In genomic region chr6:38847447-38847846, GRCm38 (mm10) we compare ENCODE assay signal across 14 mouse cellular contexts. TPM values are rescaled to one million over a fixed set of nuclear protein-coding genes. Genes with fewer than 3 reads are reported as not detected.
DNase-seq lines count a peak whose midpoint lies in the region; ATAC-seq and TF ChIP-seq lines count a peak whose summit lies in the region.
"Had no signal": no experiment of that assay in that cellular context is flagged by ENCODE, and none has a peak within 500 bp of the region (broad histone marks: within the 10 kb centered on the region; RNA-seq: fewer than 3 reads in every experiment).

No protein-coding gene starts in this region.

- H3K4me1 ChIP-seq in heart, embryonic 16.5 days (ENCODE audit: control insufficient read depth, insufficient read depth, low read length), result peaks cover 56% of the 10 kb centered on the region
- H3K4me1 ChIP-seq in heart, embryonic 11.5 days (ENCODE audit: control insufficient read depth, insufficient read depth, low read length), result peaks cover 55% of the 10 kb centered on the region
- H3K4me1 ChIP-seq in liver, embryonic 16.5 days (ENCODE audit: control insufficient read depth, low read depth, low read length), result peaks cover 64% of the 10 kb centered on the region

- no peak for DNase-seq in layer of hippocampus, adult 2 months (ENCODE audit: low spot score in 2 of 2)
- DNase-seq in layer of hippocampus, postnatal 14 days (ENCODE audit: low spot score in 2 of 2), result no peak
- peak; percentile 57 to 64 for DNase-seq in kidney, postnatal 25 days
- DNase-seq in cerebellum, postnatal 4 days (ENCODE audit: low spot score in 2 of 2), result no peak
- DNase-seq: adrenal gland, postnatal 10 days; cerebellum, postnatal 36 days; right cerebral cortex, adult 18-20 months; thymus, postnatal 4 days had no signal

- ATAC-seq in heart, embryonic 16.5 days (replicated peaks; ENCODE audit: extremely low read depth, insufficient read depth, low FRiP score), result no peak
- no peak for ATAC-seq in heart, embryonic 11.5 days (replicated peaks; ENCODE audit: insufficient number of reproducible peaks, low FRiP score, low TSS enrichment)
- no peak for ATAC-seq in liver, embryonic 16.5 days (ENCODE audit: low read depth)
- ATAC-seq: Patski had no signal

- peak overlapping the region; percentile 44 for H3K27ac ChIP-seq in heart, embryonic 16.5 days (ENCODE audit: low read length)
- H3K27ac ChIP-seq in heart, embryonic 11.5 days (ENCODE audit: low read depth, low read length), result no peak overlapping the region
- H3K27ac ChIP-seq in layer of hippocampus, adult 2 months, result peak overlapping the region; percentile 77
- 0 out of 2 replicates have a peak overlapping the region, but pooled peaks have one; percentile 6 for H3K27ac ChIP-seq in liver, embryonic 16.5 days (ENCODE audit: low read length)
- H3K27ac ChIP-seq: lung, embryonic 15.5 days had no signal

- H3K36me3 ChIP-seq in heart, embryonic 16.5 days (ENCODE audit: control insufficient read depth, insufficient read depth), result no peaks in the 10 kb centered on the region
- H3K36me3 ChIP-seq in heart, embryonic 11.5 days (ENCODE audit: control insufficient read depth, insufficient read depth, low read length), result no peaks in the 10 kb centered on the region
- H3K36me3 ChIP-seq in liver, embryonic 16.5 days (ENCODE audit: control insufficient read depth, insufficient read depth), result no peaks in the 10 kb centered on the region; the same call in 1 of the 2 replicates
- H3K36me3 ChIP-seq: lung, embryonic 15.5 days had no signal

- WGBS in heart, embryonic 16.5 days, result 35% methylated on average over 1 of the region's 1 CpGs
- WGBS in heart, embryonic 11.5 days (ENCODE audit: insufficient replicate concordance), result 45% methylated on average over 1 of the region's 1 CpGs
- 43% methylated on average over 1 of the region's 1 CpGs for WGBS in liver, embryonic 16.5 days (ENCODE audit: insufficient replicate concordance)

- H3K4me2 ChIP-seq in heart, embryonic 16.5 days (ENCODE audit: low read depth, low read length), result no peak overlapping the region
- H3K4me2 ChIP-seq in heart, embryonic 11.5 days, result no peak overlapping the region
- no peak overlapping the region for H3K4me2 ChIP-seq in liver, embryonic 16.5 days (ENCODE audit: low read depth, low read length)
- H3K4me2 ChIP-seq: lung, embryonic 15.5 days had no signal

- H3K27me3 ChIP-seq in heart, embryonic 16.5 days (ENCODE audit: control insufficient read depth, insufficient read depth, low read length), result no peaks in the 10 kb centered on the region
- no peaks in the 10 kb centered on the region for H3K27me3 ChIP-seq in heart, embryonic 11.5 days (ENCODE audit: control insufficient read depth, insufficient read depth, low read length)
- H3K27me3 ChIP-seq in liver, embryonic 16.5 days (ENCODE audit: control insufficient read depth, insufficient read depth, low read depth, low read length), result no peaks in the 10 kb centered on the region
- H3K27me3 ChIP-seq: lung, embryonic 15.5 days; megakaryocyte, embryonic 14.5 days; Patski had no signal

- no peak for TF ChIP-seq CTCF in layer of hippocampus, adult 2 months (conservative IDR thresholded peaks at IDR 0.05)

- H3K9ac ChIP-seq in heart, embryonic 16.5 days (ENCODE audit: low read length), result no peak overlapping the region
- no peak overlapping the region for H3K9ac ChIP-seq in heart, embryonic 11.5 days (ENCODE audit: low read depth, low read length)
- no peak overlapping the region for H3K9ac ChIP-seq in liver, embryonic 16.5 days (ENCODE audit: low read depth, low read length)
- H3K9ac ChIP-seq: lung, embryonic 15.5 days had no signal

- H3K4me3 ChIP-seq in heart, embryonic 16.5 days (ENCODE audit: low read length), result no peak overlapping the region
- no peak overlapping the region for H3K4me3 ChIP-seq in heart, embryonic 11.5 days (ENCODE audit: low read depth, low read length)
- no peak overlapping the region for H3K4me3 ChIP-seq in layer of hippocampus, adult 2 months
- no peak overlapping the region for H3K4me3 ChIP-seq in liver, embryonic 16.5 days (ENCODE audit: low read depth, low read length)
- H3K4me3 ChIP-seq: lung, embryonic 15.5 days; megakaryocyte, embryonic 14.5 days had no signal

- H3K9me3 ChIP-seq in heart, embryonic 16.5 days (replicated peaks; ENCODE audit: control insufficient read depth, low read length), result no peaks in the 10 kb centered on the region
- H3K9me3 ChIP-seq in heart, embryonic 11.5 days (replicated peaks; ENCODE audit: control insufficient read depth, low read length), result no peaks in the 10 kb centered on the region
- no peaks in the 10 kb centered on the region for H3K9me3 ChIP-seq in liver, embryonic 16.5 days (replicated peaks; ENCODE audit: control insufficient read depth, low read length)
- H3K9me3 ChIP-seq: lung, embryonic 15.5 days; megakaryocyte, embryonic 14.5 days had no signal

RNA-seq across cellular contexts. Expression of gene Tbxas1, which starts 27.8 kb away (rescaled TPM):
- polyA plus RNA-seq in heart, embryonic 16.5 days (2015; fragmentation: Nextera tagmentation; extraction: Ambion mirVana), result 1.6 and 1.9 TPM in 2 replicates
- 1.7 and 2.4 TPM in 2 replicates for polyA plus RNA-seq in heart, embryonic 11.5 days (2014; fragmentation: Nextera tagmentation; extraction: Ambion mirVana)
- total RNA-seq in layer of hippocampus, adult 2 months (2021), result 1 to 10 TPM; 2.8 TPM
- 1 to 10 TPM; 1.9 to 3.1 TPM for total RNA-seq in layer of hippocampus, postnatal 14 days (2021)
- 10.8 and 12.8 TPM in 2 replicates for polyA plus RNA-seq in liver, embryonic 16.5 days (2015; fragmentation: Nextera tagmentation; extraction: Ambion mirVana)

RNA-seq across cellular contexts. Expression of gene Hipk2, which starts 28.5 kb away (rescaled TPM):
- 9.4 and 11.2 TPM in 2 replicates for polyA plus RNA-seq in heart, embryonic 16.5 days (2015; fragmentation: Nextera tagmentation; extraction: Ambion mirVana)
- 15.1 and 18.9 TPM in 2 replicates for polyA plus RNA-seq in heart, embryonic 11.5 days (2014; fragmentation: Nextera tagmentation; extraction: Ambion mirVana)
- 10 to 100 TPM; 55.9 to 59.9 TPM for total RNA-seq in layer of hippocampus, adult 2 months (2021)
- total RNA-seq in layer of hippocampus, postnatal 14 days (2021), result 10 to 100 TPM; 60.4 to 62.3 TPM
- 17.5 and 19.8 TPM in 2 replicates for polyA plus RNA-seq in liver, embryonic 16.5 days (2015; fragmentation: Nextera tagmentation; extraction: Ambion mirVana)

Comparison
In these comparisons a context has a peak if more than half of its experiments do, and no peak if none do; other contexts are left out.
1. DNase-seq: peak in kidney, postnatal 25 days (2 of 2); none in layer of hippocampus, adult 2 months (0 of 2), layer of hippocampus, postnatal 14 days (0 of 2) and cerebellum, postnatal 4 days (0 of 2).